Mouse (Mus musculus) heart, postnatal 0 days (tissue): ENCODE data around the gene Smyd3. TPM values are rescaled to one million over a fixed set of nuclear protein-coding genes. Genes with fewer than 3 reads are reported as not detected.

Experiments used
- ATAC-seq: fragments of 200-750 bp; cut with Nextera tagmentation; 2 replicates; pipeline ENCODE4 v1.8.0; 2017; ENCODE audit warnings: low read depth, moderate number of reproducible peaks, moderate library complexity; ENCODE audit not compliant: insufficient read depth
- DNase-seq: peaks from one replicate; pipeline ENCODE4 v3.0.0-alpha.2; 2016; ENCODE audit warnings: low spot score
- H3K27ac ChIP-seq: fragments of 300-500 bp; sonication (generic); 2 replicates; pipeline ENCODE4 v1.5.1; 2014; ENCODE audit warnings: low read depth, mild to moderate bottlenecking
- H3K27me3 ChIP-seq: fragments of 300-500 bp; sonication (generic); 2 replicates; pipeline ENCODE4 v1.6.1; 2014; ENCODE audit warnings: low read length, mixed read lengths; ENCODE audit not compliant: control insufficient read depth, insufficient read depth
- H3K36me3 ChIP-seq: fragments of 300-500 bp; sonication (generic); replicated peaks from 2 replicates; pipeline ENCODE4 v1.6.1; 2014; ENCODE audit warnings: low read length, mixed read lengths; ENCODE audit not compliant: control insufficient read depth, insufficient read depth
- H3K4me1 ChIP-seq: fragments of 300-500 bp; sonication (generic); 2 replicates; pipeline ENCODE4 v1.6.1; 2014; ENCODE audit warnings: antibody characterized with exemption; ENCODE audit not compliant: control insufficient read depth, insufficient read depth
- H3K4me2 ChIP-seq: fragments of 300-500 bp; sonication (generic); 2 replicates; pipeline ENCODE4 v1.6.1; 2014; ENCODE audit warnings: low read depth, mild to moderate bottlenecking, low read length, moderate library complexity
- H3K4me3 ChIP-seq: fragments of 300-500 bp; sonication (generic); 2 replicates; pipeline ENCODE4 v1.5.1; 2014; ENCODE audit warnings: low read depth, low read length
- H3K9ac ChIP-seq: fragments of 300-500 bp; sonication (generic); replicated peaks from 2 replicates; pipeline ENCODE4 v1.6.1; 2014; ENCODE audit warnings: low read depth, low read length, mixed read lengths
- H3K9me3 ChIP-seq: fragments of 300-500 bp; sonication (generic); replicated peaks from 2 replicates; pipeline ENCODE4 v1.6.1; 2016; ENCODE audit warnings: low read length; ENCODE audit not compliant: control insufficient read depth
- CTCF ChIP-seq: IDR thresholded peaks from 2 replicates; pipeline ENCODE4 v1.5.1; 2016; ENCODE audit warnings: antibody characterized with exemption, control low read depth, low read depth
- EP300 ChIP-seq: IDR thresholded peaks from 2 replicates; pipeline ENCODE4 v1.6.1; 2016; ENCODE audit warnings: antibody characterized with exemption, low read depth
- WGBS: fragments of 180-500 bp; shearing (Covaris S2); extraction: QIAGEN DNeasy Blood & Tissue Kit; methylation state at CpG from one replicate; pipeline ENCODE4 v1.1.7; 2014; 5-methylcytosine and 5-hydroxymethylcytosine counted together
- polyA plus RNA-seq: library from polyadenylated mRNA; unstranded; fragments of >200 nt; fragmentation: Nextera tagmentation; extraction: Ambion mirVana; gene quantifications from 2 replicates; pipeline ENCODE4 v1.2.1, GENCODE M21; 2015
- total RNA-seq: library from RNA; depleted of rRNA; stranded (reverse); fragments of >200 nt; gene quantifications from 2 replicates; pipeline ENCODE4 v1.2.3, GENCODE M21; 2014; ENCODE audit warnings: low replicate concordance

The Smyd3 gene
- total and polyA plus RNA-seq, 2 experiments from 2014 or later: 7.0 to 11.6 TPM

GRCm38 (mm10) chr1:179087033-179087998, 430.5 kb downstream of the Smyd3 start:
- peak; percentile 63 for ATAC-seq
- 55% methylated on average over 6 of the region's 6 CpGs for WGBS
- no peaks in the 10 kb centered on the region for H3K27me3 ChIP-seq
- no peak overlapping the region for H3K4me3 ChIP-seq
- H3K36me3 ChIP-seq: no peaks in the 10 kb centered on the region
- peak; percentile 59 for TF ChIP-seq CTCF
- no peak for TF ChIP-seq EP300
- no peaks in the 10 kb centered on the region for H3K4me1 ChIP-seq
- 0 out of 2 replicates have a peak, but pooled peaks cover 4% of the 10 kb centered on the region for H3K9me3 ChIP-seq
- no peak overlapping the region for H3K9ac ChIP-seq
- no peak overlapping the region for H3K27ac ChIP-seq
- peak; percentile 66 for DNase-seq
- no peak overlapping the region for H3K4me2 ChIP-seq

- Histone ChIP-seq H3K9ac (no peak overlapping the region), H3K4me1 (no peaks in the 10 kb centered on the region), H3K4me2 (no peak overlapping the region), H3K36me3 (no peaks in the 10 kb centered on the region), H3K9me3 (0 out of 2 replicates have a peak, but pooled peaks cover 4% of the 10 kb centered on the region), H3K4me3 (no peak overlapping the region), H3K27me3 (no peaks in the 10 kb centered on the region), H3K27ac (no peak overlapping the region)
- WGBS: 86% methylated on average over 7 of the region's 7 CpGs
- TF ChIP-seq CTCF (no peak), EP300 (no peak)
- no peak for DNase-seq
- ATAC-seq: no peak
Measured at GRCm38 (mm10) chr1:179086208-179086607, 431.6 kb downstream of the Smyd3 start.

- TF ChIP-seq CTCF: no peak
- no peak for TF ChIP-seq EP300
- WGBS: 50% methylated on average over 5 of the region's 5 CpGs
- H3K9ac ChIP-seq: no peak overlapping the region
- peak; percentile 27 for DNase-seq
- H3K36me3 ChIP-seq: no peaks in the 10 kb centered on the region
- no peak for ATAC-seq
- H3K4me2 ChIP-seq: no peak overlapping the region
- H3K27me3 ChIP-seq: no peaks in the 10 kb centered on the region
- H3K4me1 ChIP-seq: no peaks in the 10 kb centered on the region
- H3K4me3 ChIP-seq: no peak overlapping the region
- H3K9me3 ChIP-seq: 0 out of 2 replicates have a peak, but pooled peaks cover 4% of the 10 kb centered on the region
- no peak overlapping the region for H3K27ac ChIP-seq
Measured at GRCm38 (mm10) chr1:179083098-179083497, 434.7 kb downstream of the Smyd3 start.

- Histone ChIP-seq H3K27me3 (no peaks in the 10 kb centered on the region), H3K36me3 (no peaks in the 10 kb centered on the region), H3K4me1 (no peaks in the 10 kb centered on the region), H3K9ac (no peak overlapping the region), H3K9me3 (no peaks in the 10 kb centered on the region), H3K4me2 (no peak overlapping the region), H3K27ac (no peak overlapping the region), H3K4me3 (no peak overlapping the region)
- ATAC-seq: no peak
- no peak for DNase-seq
- TF ChIP-seq CTCF (no peak), EP300 (no peak)
- WGBS: 93% methylated on average over 7 of the region's 7 CpGs
Measured at GRCm38 (mm10) chr1:179073846-179074245, 444.0 kb downstream of the Smyd3 start.

GRCm38 (mm10) chr1:179072935-179073654, 444.7 kb downstream of the Smyd3 start:
- H3K4me1 ChIP-seq: no peaks in the 10 kb centered on the region
- H3K9me3 ChIP-seq: no peaks in the 10 kb centered on the region
- no peaks in the 10 kb centered on the region for H3K36me3 ChIP-seq
- H3K27ac ChIP-seq: no peak overlapping the region
- no peaks in the 10 kb centered on the region for H3K27me3 ChIP-seq
- DNase-seq (no peak), ATAC-seq (no peak)
- H3K4me3 ChIP-seq: no peak overlapping the region
- WGBS: 69% methylated on average over 11 of the region's 11 CpGs
- TF ChIP-seq CTCF: no peak
- TF ChIP-seq EP300: no peak
- no peak overlapping the region for H3K4me2 ChIP-seq
- H3K9ac ChIP-seq: no peak overlapping the region
